Mouse (Mus musculus): ENCODE data around the gene D630045J12Rik.

DNA sequence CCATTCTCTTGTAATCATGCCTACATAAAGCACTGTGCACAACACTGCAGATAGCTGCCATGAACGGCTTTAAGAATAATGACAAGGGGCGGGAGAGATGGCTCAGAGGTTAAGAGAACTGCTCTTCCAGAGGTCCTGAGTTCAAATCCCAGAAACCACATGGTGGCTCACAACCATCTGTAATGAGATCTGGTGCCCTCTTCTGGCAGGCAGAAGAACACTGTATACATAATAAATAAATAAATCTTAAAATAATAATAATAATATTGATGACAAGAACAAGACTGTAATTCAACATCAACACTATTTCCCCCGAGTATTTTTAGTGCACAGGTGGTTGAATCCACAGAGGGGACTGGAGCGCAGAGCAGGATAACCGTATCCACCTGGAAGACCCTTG, 97.6 kb downstream of the D630045J12Rik start:
- TF ChIP-seq POLR2AphosphoS2 (IDR thresholded peaks at IDR 0.05; ENCODE audit: low read length) (no peak), ELF1 (IDR thresholded peaks at IDR 0.05; ENCODE audit: low read depth, low read length) (no peak), E2F4 (IDR thresholded peaks at IDR 0.05; ENCODE audit: borderline replicate concordance, low read depth, low read length) (no peak), MAX (IDR thresholded peaks at IDR 0.05; ENCODE audit: low read length) (no peak), EP300 (IDR thresholded peaks at IDR 0.05; ENCODE audit: low read depth in 1 of 2, low read length in 2 of 2) (no peak), CTCF (IDR thresholded peaks at IDR 0.05 in 2 of 3, conservative IDR thresholded peaks at IDR 0.05 in 1 of 3; ENCODE audit: control insufficient read depth in 1 of 3, insufficient read depth in 1 of 3, low read depth in 2 of 3, low read length in 3 of 3, poor library complexity in 1 of 3, severe bottlenecking in 1 of 3) (peak in 1 of 3 experiments; percentile 13; a peak in 2 of 6 replicates), GABPA (IDR thresholded peaks at IDR 0.05; ENCODE audit: low read depth, low read length) (no peak), GATA1 (IDR thresholded peaks at IDR 0.05; ENCODE audit: low read depth, low read length) (no peak), POLR2A (IDR thresholded peaks at IDR 0.05; ENCODE audit: control insufficient read depth in 1 of 2, insufficient read depth in 1 of 2, low read depth in 1 of 2, low read length in 2 of 2, poor library complexity in 1 of 2) (no peak), SMC3 (IDR thresholded peaks at IDR 0.05; ENCODE audit: low read depth, low read length) (no peak), MAZ (IDR thresholded peaks at IDR 0.05; ENCODE audit: low read depth, low read length) (no peak), HCFC1 (IDR thresholded peaks at IDR 0.05; ENCODE audit: low read depth, low read length) (no peak), MAFK (IDR thresholded peaks at IDR 0.05; ENCODE audit: borderline replicate concordance, low read depth, low read length) (no peak), JUND (IDR thresholded peaks at IDR 0.05; ENCODE audit: low read depth, low read length) (no peak)
